ENCODE assay signal across 8 mouse cellular contexts in the genomic region with DNA sequence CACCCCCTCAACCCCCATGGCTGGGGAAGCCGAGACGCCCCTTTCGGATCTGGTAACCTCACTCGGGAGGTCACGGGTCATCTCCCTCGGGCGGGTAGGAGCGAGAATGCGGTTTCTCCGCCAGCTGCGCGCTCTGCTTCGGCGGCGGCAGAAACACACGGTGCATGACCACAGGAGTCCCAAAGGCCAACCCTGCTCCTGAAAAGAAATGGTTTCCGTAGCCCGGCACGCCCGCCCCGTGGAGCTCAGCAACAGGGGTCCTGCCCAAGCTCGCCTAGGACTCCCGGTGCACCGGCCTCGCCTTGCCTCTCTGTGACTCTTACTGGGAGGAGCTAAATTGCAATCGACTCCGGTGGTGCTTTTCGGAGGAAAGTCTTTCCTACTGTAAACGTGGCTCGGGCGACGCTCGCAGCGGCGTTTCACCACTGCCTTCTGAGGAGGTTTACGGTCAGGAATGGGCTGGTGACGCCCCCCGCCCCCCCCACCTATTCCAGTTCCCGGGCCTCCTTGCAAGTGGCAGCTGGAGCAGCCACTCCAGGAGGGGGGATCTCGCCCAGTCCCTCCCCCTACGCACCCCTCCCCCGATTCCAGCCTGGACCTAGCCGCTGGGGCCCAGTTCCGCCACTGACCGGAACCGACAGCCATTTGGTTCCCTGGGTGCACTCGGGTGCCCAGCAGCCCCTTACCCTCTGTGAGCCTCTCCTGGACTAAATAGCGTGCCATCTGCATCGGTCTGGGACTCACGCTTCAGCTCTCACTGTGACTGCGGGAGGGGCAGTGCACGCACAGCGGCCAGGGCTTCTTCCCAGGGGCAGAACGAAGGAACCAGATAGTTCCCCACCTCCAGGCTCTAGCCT. TPM values are rescaled to one million over a fixed set of nuclear protein-coding genes. Genes with fewer than 3 reads are reported as not detected.
DNase-seq lines count a peak whose midpoint lies in the region; ATAC-seq and TF ChIP-seq lines count a peak whose summit lies in the region.

No protein-coding gene starts in this region.

- no peaks in the 10 kb centered on the region for H3K36me3 ChIP-seq in heart, embryonic 10.5 days
- no peaks in the 10 kb centered on the region for H3K36me3 ChIP-seq in kidney, embryonic 15.5 days
- no peaks in the 10 kb centered on the region for H3K36me3 ChIP-seq in liver, embryonic 13.5 days
- no peaks in the 10 kb centered on the region for H3K36me3 ChIP-seq in neural tube, embryonic 11.5 days (ENCODE audit: control insufficient read depth, insufficient read depth, low read length)
- no peaks in the 10 kb centered on the region for H3K36me3 ChIP-seq in stomach, postnatal 0 days (ENCODE audit: control insufficient read depth, insufficient read depth, low read length)

- peak overlapping the region; percentile 45 for H3K4me3 ChIP-seq in embryonic fibroblast, embryonic 13.5 days (ENCODE audit: insufficient read depth, low read length)
- peak overlapping the region; percentile 77 for H3K4me3 ChIP-seq in heart, embryonic 10.5 days
- H3K4me3 ChIP-seq in kidney, embryonic 15.5 days (replicated peaks): peak overlapping the region; percentile 49
- H3K4me3 ChIP-seq in liver, embryonic 13.5 days (replicated peaks): peak overlapping the region; percentile 63
- H3K4me3 ChIP-seq in neural tube, embryonic 11.5 days (ENCODE audit: low read depth, low read length): peak overlapping the region; percentile 52
- H3K4me3 ChIP-seq in stomach, postnatal 0 days (ENCODE audit: low read depth, low read length): peak overlapping the region; percentile 54

- peak overlapping the region; percentile 53 for H3K9ac ChIP-seq in kidney, embryonic 15.5 days
- peak overlapping the region; percentile 70 for H3K9ac ChIP-seq in liver, embryonic 13.5 days
- H3K9ac ChIP-seq in neural tube, embryonic 11.5 days (ENCODE audit: low read length): peak overlapping the region; percentile 76
- H3K9ac ChIP-seq in stomach, postnatal 0 days (ENCODE audit: low read length): peak overlapping the region; percentile 79

- under 1% methylated on average over 54 of the region's 54 CpGs for WGBS in heart, embryonic 10.5 days
- under 1% methylated on average over 54 of the region's 54 CpGs for WGBS in kidney, embryonic 15.5 days
- under 1% methylated on average over 54 of the region's 54 CpGs for WGBS in liver, embryonic 13.5 days (ENCODE audit: insufficient replicate concordance)
- WGBS in neural tube, embryonic 11.5 days: under 1% methylated on average over 52 of the region's 54 CpGs
- under 1% methylated on average over 50 of the region's 54 CpGs for WGBS in stomach, postnatal 0 days

- peak; percentile 80 for DNase-seq in 3T3-L1 (ENCODE audit: low read depth, low spot score)
- peak; percentile 45 to 51 for DNase-seq in adrenal gland, postnatal 4 days (ENCODE audit: low spot score in 2 of 2)
- DNase-seq in heart, embryonic 10.5 days (ENCODE audit: low spot score): peak; percentile 96
- peak; percentile 47 for DNase-seq in liver, embryonic 13.5 days
- DNase-seq in neural tube, embryonic 11.5 days (ENCODE audit: low spot score): peak; percentile 86
- peak; percentile 87 for DNase-seq in stomach, postnatal 0 days (ENCODE audit: low spot score)

- ATAC-seq in kidney, embryonic 15.5 days (replicated peaks; ENCODE audit: low FRiP score): peak; percentile 81
- ATAC-seq in liver, embryonic 13.5 days (ENCODE audit: low read depth): peak; percentile 52
- ATAC-seq in neural tube, embryonic 11.5 days (ENCODE audit: insufficient read depth, low FRiP score, low TSS enrichment): peak; percentile 52
- ATAC-seq in stomach, postnatal 0 days (ENCODE audit: low FRiP score, low TSS enrichment): peak; percentile 79

- no peaks in the 10 kb centered on the region for H3K4me1 ChIP-seq in embryonic fibroblast, embryonic 13.5 days (ENCODE audit: control insufficient read depth, insufficient read depth, low read length)
- H3K4me1 ChIP-seq in heart, embryonic 10.5 days: peaks cover 12% of the 10 kb centered on the region
- H3K4me1 ChIP-seq in kidney, embryonic 15.5 days: peaks cover 26% of the 10 kb centered on the region
- peaks cover 38% of the 10 kb centered on the region for H3K4me1 ChIP-seq in liver, embryonic 13.5 days (replicated peaks)
- peaks cover 7% of the 10 kb centered on the region; the same call in 1 of the 2 replicates for H3K4me1 ChIP-seq in neural tube, embryonic 11.5 days (ENCODE audit: control insufficient read depth, insufficient read depth, low read length)
- H3K4me1 ChIP-seq in stomach, postnatal 0 days (replicated peaks; ENCODE audit: control insufficient read depth, insufficient read depth): no peaks in the 10 kb centered on the region

- H3K9me3 ChIP-seq in heart, embryonic 10.5 days: no peaks in the 10 kb centered on the region
- no peaks in the 10 kb centered on the region for H3K9me3 ChIP-seq in kidney, embryonic 15.5 days (replicated peaks)
- H3K9me3 ChIP-seq in liver, embryonic 13.5 days (replicated peaks): no peaks in the 10 kb centered on the region
- H3K9me3 ChIP-seq in neural tube, embryonic 11.5 days (ENCODE audit: control insufficient read depth, low read length): no peaks in the 10 kb centered on the region
- H3K9me3 ChIP-seq in stomach, postnatal 0 days (ENCODE audit: control insufficient read depth, low read length): no peaks in the 10 kb centered on the region

- peak; percentile 87 for TF ChIP-seq POLR2A in embryonic fibroblast, embryonic 13.5 days (IDR thresholded peaks at IDR 0.05; ENCODE audit: low read depth, low read length)

- no peak for TF ChIP-seq EP300 in stomach, postnatal 0 days (optimal IDR thresholded peaks at IDR 0.05)

- no peak for TF ChIP-seq CTCF in embryonic fibroblast, embryonic 13.5 days (IDR thresholded peaks at IDR 0.05; ENCODE audit: borderline replicate concordance, insufficient read depth, low read length)
- TF ChIP-seq CTCF in stomach, postnatal 0 days (IDR thresholded peaks at IDR 0.05; ENCODE audit: low read depth): no peak

- H3K27ac ChIP-seq in embryonic fibroblast, embryonic 13.5 days (ENCODE audit: insufficient read depth, low read length): peak overlapping the region; percentile 90
- peak overlapping the region; percentile 96 for H3K27ac ChIP-seq in heart, embryonic 10.5 days
- H3K27ac ChIP-seq in kidney, embryonic 15.5 days: peak overlapping the region; percentile 89
- peak overlapping the region; percentile 63 for H3K27ac ChIP-seq in liver, embryonic 13.5 days
- H3K27ac ChIP-seq in neural tube, embryonic 11.5 days (ENCODE audit: low read depth, low read length): peak overlapping the region; percentile 96
- H3K27ac ChIP-seq in stomach, postnatal 0 days (replicated peaks): peak overlapping the region; percentile 94

- H3K27me3 ChIP-seq in heart, embryonic 10.5 days (ENCODE audit: insufficient read depth, poor library complexity, severe bottlenecking): no peaks in the 10 kb centered on the region
- no peaks in the 10 kb centered on the region for H3K27me3 ChIP-seq in kidney, embryonic 15.5 days
- H3K27me3 ChIP-seq in liver, embryonic 13.5 days: peaks cover 30% of the 10 kb centered on the region
- H3K27me3 ChIP-seq in neural tube, embryonic 11.5 days (ENCODE audit: control insufficient read depth, insufficient read depth, low read length): no peaks in the 10 kb centered on the region
- no peaks in the 10 kb centered on the region for H3K27me3 ChIP-seq in stomach, postnatal 0 days (ENCODE audit: control insufficient read depth, insufficient read depth, low read length)

- H3K4me2 ChIP-seq in kidney, embryonic 15.5 days: peak overlapping the region; percentile 92
- peak overlapping the region; percentile 89 for H3K4me2 ChIP-seq in liver, embryonic 13.5 days
- H3K4me2 ChIP-seq in neural tube, embryonic 11.5 days (ENCODE audit: low read depth): peak overlapping the region; percentile 99
- H3K4me2 ChIP-seq in stomach, postnatal 0 days (replicated peaks; ENCODE audit: low read depth): peak overlapping the region; percentile 97

RNA-seq across cellular contexts. Expression of a gene that starts 4.9 kb away (rescaled TPM):
- total RNA-seq in adrenal gland, postnatal 4 days (2021): 10 to 100 TPM; 61.2 to 71.9 TPM
- polyA plus RNA-seq in embryonic fibroblast, embryonic 13.5 days (2011; ENCODE audit: insufficient read length, low read depth, missing spikeins): 78.8 and 116 TPM in 2 replicates
- polyA plus RNA-seq in heart, embryonic 10.5 days (2016; fragmentation: Nextera tagmentation; extraction: Ambion mirVana): 30.8 and 51.9 TPM in 2 replicates
- 49.0 and 50.1 TPM in 2 replicates for polyA plus RNA-seq in kidney, embryonic 15.5 days (2015; fragmentation: Nextera tagmentation; extraction: Ambion mirVana)
- polyA plus RNA-seq in liver, embryonic 13.5 days (2015; fragmentation: Nextera tagmentation; extraction: Ambion mirVana): 2.7 and 4.2 TPM in 2 replicates
- 165 and 172 TPM in 2 replicates for polyA plus RNA-seq in neural tube, embryonic 11.5 days (2014; fragmentation: Nextera tagmentation; extraction: Ambion mirVana)
- 23.1 and 23.8 TPM in 2 replicates for polyA plus RNA-seq in stomach, postnatal 0 days (2015; fragmentation: Nextera tagmentation; extraction: Ambion mirVana)

Comparison
In these comparisons a context has a peak if more than half of its experiments do, and no peak if none do; other contexts are left out.
1. Peak in every context shown above with its lines: DNase-seq, ATAC-seq, H3K4me3 ChIP-seq and H3K27ac ChIP-seq.